Comparison of ENCODE assay signal across 1 mouse cellular context in the genomic region with DNA sequence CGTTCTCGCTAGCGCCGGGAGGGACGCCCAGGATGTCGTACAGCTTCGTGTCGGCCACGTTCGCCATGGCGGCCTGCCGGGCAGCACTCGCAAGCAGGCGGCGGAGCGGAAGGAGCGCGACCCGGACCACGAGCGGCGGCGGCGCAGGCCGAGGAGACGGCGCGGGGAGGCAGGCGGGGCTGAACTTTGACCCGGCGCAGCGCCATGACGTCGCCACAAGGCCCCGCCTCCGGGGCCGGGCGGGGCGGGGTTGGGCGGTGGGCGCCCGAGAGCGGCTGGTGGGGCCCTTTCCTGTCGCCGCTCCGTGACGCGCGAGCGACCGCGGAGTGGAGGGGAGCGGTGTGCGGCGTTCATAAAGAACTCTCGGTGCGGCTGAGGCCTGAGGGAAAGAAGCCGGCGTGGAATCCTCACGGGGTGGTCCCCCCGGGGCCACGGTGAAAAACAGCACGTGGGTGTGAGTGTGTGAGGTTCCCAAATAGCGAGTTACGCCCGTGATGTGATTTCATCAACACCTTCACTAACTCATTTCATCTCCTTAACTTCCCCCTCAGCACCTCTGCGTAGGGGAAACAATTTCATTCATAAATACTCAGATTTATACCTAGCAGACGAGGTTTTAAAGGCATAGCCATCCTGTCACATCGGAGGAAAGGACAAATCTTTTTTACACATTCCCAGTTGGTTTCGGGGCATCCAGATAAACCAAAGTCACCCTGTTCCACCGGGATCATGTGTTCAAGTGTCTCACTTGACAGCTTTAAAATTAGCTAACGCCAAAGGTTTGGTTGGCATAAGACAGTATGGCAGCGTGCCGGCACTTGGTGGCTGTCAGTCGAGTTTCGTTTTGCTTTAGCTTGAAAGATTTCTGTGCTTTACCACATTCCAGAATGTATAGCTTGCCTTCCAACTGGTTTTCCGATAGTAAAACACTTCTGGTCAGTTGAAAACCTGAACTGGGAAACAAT.
TF ChIP-seq lines count a peak whose summit lies in the region.

A gene (minus strand): TSS at position 164 of the 965 bp plus-strand sequence.

TF ChIP-seq in MEL, 35 proteins besides CTCF, POLR2A, EP300 and RAD21 (continued from another document):
- 0 out of 2 replicates have a peak, but pooled peaks have one; percentile 40 for TF ChIP-seq UBTF (IDR thresholded peaks at IDR 0.05; ENCODE audit: borderline replicate concordance, insufficient read depth, low read depth, low read length)
- peak; percentile 85 for TF ChIP-seq HCFC1 (IDR thresholded peaks at IDR 0.05; ENCODE audit: low read depth, low read length)
- TF ChIP-seq ETS1 (IDR thresholded peaks at IDR 0.05; ENCODE audit: low read depth, low read length), result peak; percentile 12; the same call in 1 of the 2 replicates
- no peak for TF ChIP-seq ZNF384 (IDR thresholded peaks at IDR 0.05; ENCODE audit: low read depth, low read length)
- TF ChIP-seq JUND (IDR thresholded peaks at IDR 0.05; ENCODE audit: low read depth, low read length), result no peak
- TF ChIP-seq SIN3A (IDR thresholded peaks at IDR 0.05; ENCODE audit: low read length), result peak; percentile 85
- TF ChIP-seq MAZ (IDR thresholded peaks at IDR 0.05; ENCODE audit: low read depth, low read length), result peak; percentile 73; the same call in 1 of the 2 replicates
- no peak for TF ChIP-seq E2F4 (IDR thresholded peaks at IDR 0.05; ENCODE audit: borderline replicate concordance, low read depth, low read length)
- TF ChIP-seq MYB (IDR thresholded peaks at IDR 0.05; ENCODE audit: low read depth, low read length), result no peak
